Mouse (Mus musculus) right cerebral cortex, postnatal 36 days (tissue): ENCODE results near the gene S100a3.
A peak's percentile ranks its signal among the peaks of the same experiment; 100 is the strongest.

ENCODE experiments used
- DNase-seq, 2 experiments: peaks; one replicate each; pipeline ENCODE4 v3.0.0; 2022; ENCODE audit warnings: low spot score in 2 of 2, mixed read lengths in 1 of 2

S100a3 gene

DNA sequence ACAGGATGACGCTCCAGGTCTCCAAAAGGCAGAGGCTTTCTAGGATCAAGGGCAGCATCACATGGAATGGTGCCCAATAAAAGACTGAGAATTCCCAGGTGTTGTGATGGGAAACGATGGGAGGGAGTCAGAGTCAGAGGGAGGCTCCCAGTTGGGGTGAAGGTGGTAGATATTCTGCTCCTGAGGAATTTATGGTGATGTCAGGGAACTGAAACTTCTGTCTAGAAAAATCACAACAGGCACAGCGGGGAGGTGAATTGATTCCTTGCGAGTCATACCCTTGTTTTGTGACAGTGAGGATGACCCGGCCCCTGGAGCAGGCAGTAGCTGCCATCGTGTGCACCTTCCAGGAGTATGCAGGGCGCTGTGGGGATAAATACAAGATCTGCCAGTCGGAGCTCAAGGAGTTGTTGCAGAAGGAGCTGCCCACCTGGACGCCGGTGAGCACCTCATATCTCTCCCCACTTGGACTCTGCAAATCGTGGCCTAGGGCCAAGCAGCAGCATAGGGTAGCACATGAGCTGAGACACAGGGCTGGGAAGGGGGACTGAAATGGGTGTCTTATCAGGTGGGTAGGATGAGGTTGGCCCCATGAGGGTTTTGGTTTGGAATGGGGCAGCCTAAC lies 41.2 kb downstream of the S100a3 start, which contains the start of gene Gm42674:
Gm42674 (plus strand) TSS at position 419 of the 625 bp plus-strand sequence.
- DNase-seq = no peak

GRCm38 (mm10) chr3:90603623-90604022 lies 43.2 kb downstream of the S100a3 start, which contains the start of gene S100a4:
Gene S100a4, plus strand, starts transcription at chr3:90603771.
- DNase-seq = no peak

DNA sequence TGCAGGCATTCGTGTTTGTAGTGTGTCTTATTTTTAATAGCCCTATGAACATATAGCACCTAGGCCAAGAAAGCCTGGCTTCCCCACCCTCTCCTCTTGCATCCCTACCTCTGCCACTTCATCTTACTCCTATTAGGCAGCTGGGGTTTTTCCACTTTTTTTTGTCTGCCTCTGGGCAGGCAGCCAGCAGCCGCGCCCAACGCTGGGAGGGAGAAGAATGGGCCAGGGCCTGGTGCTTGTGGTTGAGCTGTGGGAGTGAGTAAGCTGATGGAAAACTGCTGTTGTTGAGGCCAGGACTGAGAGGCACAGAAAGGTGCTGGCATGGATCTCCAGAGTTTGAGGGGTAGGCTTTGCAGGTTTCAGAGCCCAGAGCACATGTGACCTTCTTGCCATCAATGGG lies 44.0 kb downstream of the S100a3 start:
- no peak for DNase-seq

DNA sequence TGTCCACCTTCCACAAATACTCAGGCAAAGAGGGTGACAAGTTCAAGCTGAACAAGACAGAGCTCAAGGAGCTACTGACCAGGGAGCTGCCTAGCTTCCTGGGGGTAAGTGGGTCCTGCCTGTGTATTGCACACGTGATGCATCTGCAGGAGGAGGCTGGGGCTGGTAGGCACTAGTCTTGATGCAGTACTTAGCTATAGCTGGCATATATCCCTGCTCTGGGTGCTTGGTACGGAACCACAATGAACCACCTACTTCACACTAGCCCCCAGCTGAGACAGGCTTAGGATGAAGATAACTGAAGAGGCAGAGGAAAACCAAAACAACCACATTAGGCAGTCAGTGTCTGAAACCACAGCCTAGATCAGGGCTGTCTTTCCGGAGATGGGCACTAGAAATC lies 44.7 kb downstream of the S100a3 start:
- DNase-seq = no peak

DNA sequence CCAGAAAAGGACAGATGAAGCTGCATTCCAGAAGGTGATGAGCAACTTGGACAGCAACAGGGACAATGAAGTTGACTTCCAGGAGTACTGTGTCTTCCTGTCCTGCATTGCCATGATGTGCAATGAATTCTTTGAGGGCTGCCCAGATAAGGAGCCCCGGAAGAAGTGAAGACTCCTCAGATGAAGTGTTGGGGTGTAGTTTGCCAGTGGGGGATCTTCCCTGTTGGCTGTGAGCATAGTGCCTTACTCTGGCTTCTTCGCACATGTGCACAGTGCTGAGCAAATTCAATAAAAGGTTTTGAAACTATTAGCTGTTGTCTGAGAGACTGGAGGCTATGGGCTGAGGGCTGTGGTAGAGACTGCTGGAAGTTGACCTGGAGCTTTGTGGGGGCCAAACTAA lies 45.4 kb downstream of the S100a3 start:
- DNase-seq = no peak

GRCm38 (mm10) chr3:90606185-90606584 lies 45.8 kb downstream of the S100a3 start:
- no peak for DNase-seq

- no peak for DNase-seq
These were observed 47.0 kb downstream of the S100a3 start for GRCm38 (mm10) chr3:90607361-90607760.

DNA sequence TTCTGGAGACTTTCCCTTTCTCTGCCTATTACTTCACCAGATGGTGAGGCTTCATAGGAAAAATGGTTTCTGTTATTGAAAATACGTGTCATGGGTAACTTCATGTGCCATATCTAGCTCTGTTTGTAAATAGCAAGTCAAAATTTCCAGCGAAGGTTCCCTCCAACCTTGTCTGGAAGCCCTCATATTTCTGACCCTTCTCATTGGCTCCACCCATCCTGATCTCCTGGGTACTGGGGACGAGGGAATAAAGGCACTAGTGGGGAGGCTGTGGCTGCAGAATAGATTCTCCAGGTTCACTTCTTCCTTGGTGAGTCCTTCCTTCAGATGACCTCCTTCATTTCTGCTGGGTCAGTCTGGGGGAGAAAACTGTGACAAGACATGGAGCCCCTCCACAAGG lies 47.8 kb downstream of the S100a3 start, which contains the start of gene S100a5:
S100a5 (plus strand) TSS at position 301 of the 400 bp plus-strand sequence.
- no peak for DNase-seq

- DNase-seq = no peak
These were observed 48.7 kb downstream of the S100a3 start for GRCm38 (mm10) chr3:90609102-90609501.

GRCm38 (mm10) chr3:90611494-90611893 lies 51.1 kb downstream of the S100a3 start:
- DNase-seq = no peak

DNA sequence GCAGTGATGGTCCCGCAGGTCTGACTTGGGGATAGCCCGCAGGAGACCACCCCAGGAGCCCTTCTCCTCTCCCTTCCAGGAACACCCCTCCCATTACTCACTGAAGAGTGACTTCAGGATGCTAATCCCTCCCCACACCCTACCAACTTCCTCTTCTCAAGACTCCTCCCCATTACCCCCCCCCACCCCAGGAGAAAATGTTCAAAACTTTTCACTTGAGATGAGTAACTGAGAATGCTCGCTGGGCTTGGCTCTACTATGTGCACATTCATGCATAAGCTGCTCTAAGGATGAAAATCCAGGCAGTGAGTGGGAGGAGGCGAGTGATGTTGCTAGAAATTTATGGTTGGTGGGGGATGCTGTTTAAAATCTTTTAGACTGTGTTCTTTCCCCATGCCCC lies 51.7 kb downstream of the S100a3 start:
- no peak for DNase-seq

GRCm38 (mm10) chr3:90612728-90613291 lies 52.4 kb downstream of the S100a3 start, which contains the start of gene S100a6:
Gene S100a6, plus strand, starts transcription at chr3:90612882.
- DNase-seq = peak; percentile 35 to 43

GRCm38 (mm10) chr3:90613461-90614147 lies 53.2 kb downstream of the S100a3 start:
- no peak for DNase-seq

DNA sequence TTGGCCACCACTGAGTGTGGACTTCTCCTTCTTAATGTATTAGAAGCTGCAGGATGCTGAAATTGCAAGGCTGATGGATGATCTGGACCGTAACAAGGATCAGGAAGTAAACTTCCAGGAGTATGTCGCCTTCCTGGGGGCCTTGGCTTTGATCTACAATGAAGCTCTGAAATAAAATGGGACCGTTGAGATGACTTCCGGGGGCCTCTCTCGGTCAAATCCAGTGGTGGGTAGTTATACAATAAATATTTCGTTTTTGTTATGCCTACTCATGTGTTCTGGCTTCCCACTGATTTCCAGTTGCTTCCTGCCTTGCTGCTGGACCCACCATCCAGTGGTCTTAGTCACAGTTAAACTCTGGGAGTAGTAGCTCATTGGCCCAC lies 53.8 kb downstream of the S100a3 start:
- DNase-seq = no peak

DNA sequence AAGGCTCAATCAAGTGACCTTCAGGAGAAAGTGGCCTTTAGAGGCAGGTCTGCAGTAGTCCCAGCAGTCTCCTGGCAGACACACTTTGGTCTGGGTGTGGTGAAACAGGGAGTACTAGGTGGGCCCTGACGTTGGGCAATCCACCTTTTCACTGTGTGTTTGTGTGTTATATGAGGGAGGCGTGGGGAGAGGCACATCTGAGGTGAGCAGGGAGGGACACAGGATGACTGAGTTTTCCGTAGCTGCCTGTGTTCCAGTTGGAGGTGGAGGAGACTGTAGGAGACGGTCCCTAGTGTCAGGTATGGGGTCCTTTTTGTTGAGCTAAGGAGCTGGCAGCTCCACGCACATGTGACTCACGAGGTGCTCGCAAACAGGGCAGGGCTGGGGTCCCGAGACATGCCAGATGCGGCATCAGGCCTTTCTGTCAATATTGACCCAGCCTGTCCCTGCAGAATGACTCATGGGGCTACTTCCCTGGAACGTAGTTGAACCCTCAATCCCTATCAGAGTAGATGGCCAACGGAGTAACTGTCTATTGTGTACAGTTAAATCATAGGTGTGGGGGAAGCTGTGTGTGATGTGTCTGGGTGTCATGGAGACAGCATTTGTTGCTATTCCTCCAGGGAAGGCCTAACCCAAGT lies 54.4 kb downstream of the S100a3 start:
- DNase-seq = no peak

GRCm38 (mm10) chr3:90615415-90615814 lies 55.0 kb downstream of the S100a3 start:
- DNase-seq = peak; percentile 61 to 70

GRCm38 (mm10) chr3:90615911-90616310 lies 55.5 kb downstream of the S100a3 start:
- no peak for DNase-seq

GRCm38 (mm10) chr3:90617586-90617985 lies 57.2 kb downstream of the S100a3 start:
- no peak for DNase-seq

GRCm38 (mm10) chr3:90621552-90621951 lies 61.2 kb downstream of the S100a3 start:
- no peak for DNase-seq

GRCm38 (mm10) chr3:90623435-90624071 lies 63.2 kb downstream of the S100a3 start:
- DNase-seq = no peak

- DNase-seq = no peak
These were observed 65.1 kb downstream of the S100a3 start for GRCm38 (mm10) chr3:90625496-90625895.
